ENCODE assay signal across 10 mouse cellular contexts in the genomic region with DNA sequence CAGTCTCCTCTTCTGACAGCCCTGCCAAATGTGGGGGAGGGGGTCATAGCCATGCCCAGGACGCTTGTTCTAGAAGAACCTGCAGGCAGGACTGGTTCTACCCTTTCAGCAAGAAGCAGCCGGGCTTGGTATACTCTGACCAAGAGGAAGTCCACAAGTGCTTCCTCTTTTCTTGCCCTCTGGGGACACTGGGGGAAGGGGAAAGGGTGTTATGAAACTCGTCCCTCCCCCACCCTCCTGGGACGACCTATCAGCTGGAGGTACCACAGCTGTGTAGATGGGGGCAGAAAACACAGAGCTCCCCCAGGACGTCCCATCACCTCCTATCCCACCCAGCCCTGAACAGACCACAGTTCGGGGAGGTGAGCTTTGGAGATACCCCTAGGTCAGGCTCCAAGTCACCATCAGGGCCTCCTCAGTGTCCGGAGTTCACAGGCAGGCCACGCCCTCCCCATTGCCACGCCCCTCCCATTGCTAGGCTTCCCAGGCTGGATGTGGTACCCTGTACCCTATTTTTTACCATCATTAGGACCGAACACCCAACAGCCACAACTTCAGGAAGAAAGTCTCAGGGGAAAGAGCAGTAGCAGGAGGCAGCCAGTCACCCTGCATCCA. TPM values are rescaled to one million over a fixed set of nuclear protein-coding genes. Genes with fewer than 3 reads are reported as not detected.
DNase-seq lines count a peak whose midpoint lies in the region; ATAC-seq lines count a peak whose summit lies in the region.
"Had no signal": no experiment of that assay in that cellular context is flagged by ENCODE, and none has a peak within 500 bp of the region (broad histone marks: within the 10 kb centered on the region; RNA-seq: fewer than 3 reads in every experiment).

No protein-coding gene starts in this region.

- ATAC-seq in lung, embryonic 15.5 days (ENCODE audit: borderline replicate concordance, extremely low read depth, low FRiP score, low TSS enrichment) = peak; percentile 39; the same call in 1 of the 2 replicates
- no peak for ATAC-seq in hindbrain, embryonic 12.5 days (ENCODE audit: low FRiP score)

- no peaks in the 10 kb centered on the region for H3K27me3 ChIP-seq in lung, embryonic 15.5 days
- H3K27me3 ChIP-seq in hindbrain, embryonic 12.5 days = no peaks in the 10 kb centered on the region
- H3K27me3 ChIP-seq in limb, embryonic 10.5 days (ENCODE audit: low read depth, poor library complexity, severe bottlenecking) = no peaks in the 10 kb centered on the region
- H3K27me3 ChIP-seq: heart, embryonic 15.5 days had no signal

- H3K9ac ChIP-seq in lung, embryonic 15.5 days = no peak overlapping the region
- no peak overlapping the region for H3K9ac ChIP-seq in hindbrain, embryonic 12.5 days
- H3K9ac ChIP-seq: heart, embryonic 15.5 days had no signal

- no peak overlapping the region for H3K4me2 ChIP-seq in lung, embryonic 15.5 days
- no peak overlapping the region for H3K4me2 ChIP-seq in hindbrain, embryonic 12.5 days (replicated peaks)
- H3K4me2 ChIP-seq: heart, embryonic 15.5 days had no signal

- WGBS in lung, embryonic 15.5 days = 26% methylated on average over 10 of the region's 10 CpGs
- WGBS in hindbrain, embryonic 12.5 days = 49% methylated on average over 10 of the region's 10 CpGs
- WGBS in limb, embryonic 10.5 days = 41% methylated on average over 10 of the region's 10 CpGs

- H3K36me3 ChIP-seq in lung, embryonic 15.5 days = no peaks in the 10 kb centered on the region
- no peaks in the 10 kb centered on the region for H3K36me3 ChIP-seq in hindbrain, embryonic 12.5 days
- no peaks in the 10 kb centered on the region for H3K36me3 ChIP-seq in limb, embryonic 10.5 days
- H3K36me3 ChIP-seq: heart, embryonic 15.5 days had no signal

- no peak overlapping the region for H3K4me3 ChIP-seq in lung, embryonic 15.5 days
- no peak overlapping the region for H3K4me3 ChIP-seq in hindbrain, embryonic 12.5 days
- no peak overlapping the region for H3K4me3 ChIP-seq in limb, embryonic 10.5 days
- H3K4me3 ChIP-seq: heart, embryonic 15.5 days had no signal

- no peaks in the 10 kb centered on the region for H3K4me1 ChIP-seq in lung, embryonic 15.5 days
- H3K4me1 ChIP-seq in hindbrain, embryonic 12.5 days = no peaks in the 10 kb centered on the region
- H3K4me1 ChIP-seq in limb, embryonic 10.5 days = peaks cover 8% of the 10 kb centered on the region; the same call in 1 of the 2 replicates
- H3K4me1 ChIP-seq: heart, embryonic 15.5 days had no signal

- H3K9me3 ChIP-seq in lung, embryonic 15.5 days = no peaks in the 10 kb centered on the region
- H3K9me3 ChIP-seq in hindbrain, embryonic 12.5 days (replicated peaks) = no peaks in the 10 kb centered on the region
- no peaks in the 10 kb centered on the region for H3K9me3 ChIP-seq in limb, embryonic 10.5 days (replicated peaks)
- H3K9me3 ChIP-seq: heart, embryonic 15.5 days had no signal

- peak; percentile 56 for DNase-seq in layer of hippocampus, adult 11-12 months (ENCODE audit: low spot score)
- DNase-seq in layer of hippocampus, postnatal 36 days = no peak
- peak; percentile 29 for DNase-seq in brain, adult 2 months (ENCODE audit: low read depth, low spot score)
- DNase-seq in spleen, postnatal 10 days (ENCODE audit: low spot score in 2 of 2) = peak; percentile 42 to 85
- no peak for DNase-seq in right cerebral cortex, adult 2 months (ENCODE audit: low spot score in 2 of 2)
- DNase-seq in limb, embryonic 10.5 days (ENCODE audit: low spot score) = no peak
- DNase-seq: thymus, postnatal 14 days had no signal

- H3K27ac ChIP-seq in lung, embryonic 15.5 days = no peak overlapping the region
- H3K27ac ChIP-seq in hindbrain, embryonic 12.5 days = no peak overlapping the region
- H3K27ac ChIP-seq in limb, embryonic 10.5 days = no peak overlapping the region
- H3K27ac ChIP-seq: heart, embryonic 15.5 days had no signal

RNA-seq across cellular contexts. Expression of gene Hck, which starts 17.6 kb away (rescaled TPM):
- total RNA-seq in layer of hippocampus, postnatal 36 days (2021) = 1 to 10 TPM; 1.6 to 2.2 TPM
- 4.4 and 4.7 TPM in 2 replicates for polyA plus RNA-seq in lung, embryonic 15.5 days (2015; fragmentation: Nextera tagmentation; extraction: Ambion mirVana)
- 2.9 and 3.5 TPM in 2 replicates for polyA plus RNA-seq in hindbrain, embryonic 12.5 days (2016; fragmentation: Nextera tagmentation; extraction: Ambion mirVana)
- polyA plus RNA-seq in limb, embryonic 10.5 days (2016; fragmentation: Nextera tagmentation; extraction: Ambion mirVana) = 0.88 and 1.1 TPM in 2 replicates

RNA-seq across cellular contexts. Expression of gene Ccm2l, which starts 24.9 kb away (rescaled TPM):
- 1 to 10 TPM; 3.9 to 5.2 TPM for total RNA-seq in layer of hippocampus, postnatal 36 days (2021)
- 5.3 TPM in 2 replicates for polyA plus RNA-seq in lung, embryonic 15.5 days (2015; fragmentation: Nextera tagmentation; extraction: Ambion mirVana)
- polyA plus RNA-seq in hindbrain, embryonic 12.5 days (2016; fragmentation: Nextera tagmentation; extraction: Ambion mirVana) = 2.8 and 3.3 TPM in 2 replicates
- polyA plus RNA-seq in limb, embryonic 10.5 days (2016; fragmentation: Nextera tagmentation; extraction: Ambion mirVana) = 1.5 and 1.7 TPM in 2 replicates

RNA-seq across cellular contexts. Expression of gene Xkr7, which starts 59.0 kb away (rescaled TPM):
- total RNA-seq in layer of hippocampus, postnatal 36 days (2021) = 1 to 10 TPM; 1.8 to 1.9 TPM
- not detected in 2 replicates for polyA plus RNA-seq in lung, embryonic 15.5 days (2015; fragmentation: Nextera tagmentation; extraction: Ambion mirVana)
- polyA plus RNA-seq in hindbrain, embryonic 12.5 days (2016; fragmentation: Nextera tagmentation; extraction: Ambion mirVana) = 1.7 and 2.0 TPM in 2 replicates
- not detected in 2 replicates for polyA plus RNA-seq in limb, embryonic 10.5 days (2016; fragmentation: Nextera tagmentation; extraction: Ambion mirVana)
- polyA plus RNA-seq: heart, embryonic 15.5 days had no signal

Comparison
In these comparisons a context has a peak if more than half of its experiments do, and no peak if none do; other contexts are left out.
1. DNase-seq: peak in layer of hippocampus, adult 11-12 months (single experiment), brain, adult 2 months (single experiment) and spleen, postnatal 10 days (2 of 2); none in layer of hippocampus, postnatal 36 days (0 of 2), right cerebral cortex, adult 2 months (0 of 2) and limb, embryonic 10.5 days (single experiment).